Mouse (Mus musculus) lung, postnatal 36 days (tissue): ENCODE measurements around the gene Rer1.
A peak's percentile ranks its signal among the peaks of the same experiment; 100 is the strongest.

Experiments
- DNase-seq: peaks from one replicate; pipeline ENCODE4 v3.0.0; 2022; ENCODE audit warnings: mixed read lengths

Gene Rer1

DNA sequence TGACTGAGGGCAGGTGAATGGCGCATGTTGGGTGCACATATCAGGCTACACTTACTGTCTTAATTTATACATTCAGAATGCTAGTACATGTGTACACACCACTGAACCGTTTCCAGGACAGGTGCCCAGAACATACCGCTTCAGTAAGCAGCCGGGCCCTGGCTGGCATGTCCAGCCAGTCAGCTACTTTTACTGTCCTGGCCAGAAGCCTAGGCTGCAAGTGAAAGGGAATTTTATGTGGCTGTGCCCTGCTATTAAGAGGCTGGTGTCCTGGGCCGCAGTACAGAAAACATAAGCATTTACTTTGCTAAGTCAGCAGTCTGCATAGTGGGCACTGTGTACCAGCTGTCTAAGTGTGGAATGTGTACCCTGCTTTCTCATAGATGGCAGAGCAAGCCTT, 15.3 kb downstream of the Rer1 start:
- DNase-seq, result no peak

DNA sequence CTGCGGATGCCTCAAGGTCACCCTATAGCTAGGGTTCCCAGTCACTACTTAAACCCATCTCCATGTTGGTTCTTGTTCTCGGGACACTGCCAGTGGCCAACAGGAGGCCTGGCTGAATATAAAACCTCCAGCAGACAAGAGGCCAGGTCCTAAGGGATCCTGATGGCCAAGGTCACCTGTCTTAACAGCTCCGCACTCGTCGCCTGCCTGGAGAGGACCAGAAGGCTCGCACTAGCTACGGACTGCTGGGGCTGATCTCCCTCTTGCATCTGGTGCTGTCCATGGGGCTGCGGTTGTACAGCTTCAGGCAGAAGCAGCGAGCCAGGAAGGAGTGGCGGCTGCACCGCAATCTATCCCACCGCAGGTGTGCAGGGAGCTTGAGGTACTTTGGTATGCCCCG, 16.0 kb downstream of the Rer1 start:
- no peak for DNase-seq

DNA sequence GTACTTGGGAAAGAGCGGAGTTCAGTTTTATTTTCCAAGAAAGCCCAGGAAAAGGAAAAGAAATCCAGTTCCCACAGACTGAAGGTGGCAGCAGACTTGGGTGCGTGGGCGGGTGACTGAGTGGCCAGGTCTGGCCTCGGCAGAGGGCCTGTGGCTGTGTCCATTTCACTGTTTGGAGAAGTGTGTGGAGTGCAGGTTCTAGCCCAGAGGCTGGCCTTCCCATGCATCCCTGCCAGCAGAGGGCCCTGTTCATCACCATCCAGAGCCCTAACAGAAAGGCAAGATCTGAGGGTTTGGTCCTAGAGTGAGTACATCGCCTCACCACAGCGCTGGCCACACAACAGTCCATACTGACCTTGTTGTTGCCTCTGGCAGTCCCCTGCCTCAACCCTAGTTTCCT, 17.0 kb downstream of the Rer1 start:
- no peak for DNase-seq

DNA sequence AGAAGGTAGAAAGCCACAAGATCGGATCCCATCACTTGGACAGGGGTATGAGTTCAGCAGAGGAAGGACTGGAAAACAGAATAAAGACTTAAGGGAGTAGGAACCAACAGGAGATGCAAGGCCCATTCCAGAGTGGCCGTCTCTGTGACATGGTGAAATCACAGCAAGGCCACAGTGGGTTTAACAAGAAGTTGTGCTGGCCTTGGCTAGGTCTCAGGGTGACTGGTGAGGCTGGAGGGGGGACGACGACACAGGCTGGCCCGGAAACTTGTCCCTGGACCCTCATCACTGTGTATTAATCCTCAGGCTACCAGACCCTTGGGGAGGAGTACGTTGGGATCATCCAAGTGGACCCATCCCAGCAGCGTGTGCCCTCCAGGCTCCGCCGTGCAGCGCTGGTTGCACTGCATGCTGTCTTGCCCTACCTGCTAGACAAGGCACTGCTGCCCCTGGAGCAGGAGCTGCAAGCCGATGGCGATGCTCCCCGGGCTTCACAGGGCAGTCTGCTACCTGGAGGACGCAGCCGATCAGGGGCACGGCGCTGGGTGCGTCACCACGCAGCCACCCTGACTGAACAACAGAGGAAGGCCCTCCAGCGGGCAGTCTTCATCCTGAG, 17.7 kb downstream of the Rer1 start:
- no peak for DNase-seq

DNA sequence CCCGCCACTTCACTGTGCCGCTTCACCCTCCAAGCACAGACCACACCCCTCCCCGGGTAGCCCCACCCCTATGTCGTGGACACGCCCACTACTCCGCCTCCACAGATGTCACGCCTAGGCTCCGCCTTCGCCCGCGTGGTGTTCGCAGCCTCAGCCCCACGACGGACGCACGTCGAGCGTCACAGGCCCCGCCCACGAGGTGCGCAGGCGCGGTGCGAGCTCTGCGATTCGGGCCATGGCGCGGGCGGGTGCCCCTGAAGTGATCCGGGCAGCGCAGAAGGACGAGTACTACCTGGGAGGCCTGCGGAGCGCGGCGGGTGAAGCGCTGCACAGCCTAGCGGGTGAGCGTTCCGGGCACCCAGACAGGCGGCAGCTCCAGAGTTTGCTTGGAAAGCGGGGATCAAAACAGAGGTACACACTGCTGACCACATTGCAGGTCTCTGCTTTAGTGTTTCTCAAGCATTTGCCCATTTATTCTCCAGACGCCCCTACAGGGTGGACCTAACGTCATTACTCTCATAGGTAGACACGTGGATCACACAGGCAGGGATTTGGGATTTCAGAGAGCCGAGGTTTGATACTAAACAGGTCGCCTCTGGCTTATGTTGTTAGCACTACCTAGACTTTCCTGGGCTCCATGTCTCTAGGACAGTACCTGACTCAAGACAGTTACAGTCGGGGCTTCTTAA, 19.2 kb downstream of the Rer1 start, which contains the start of gene Pex10:
Gene Pex10, plus strand, starts transcription at position 183 of the 689 bp plus-strand sequence.
- DNase-seq, result peak; percentile 96

DNA sequence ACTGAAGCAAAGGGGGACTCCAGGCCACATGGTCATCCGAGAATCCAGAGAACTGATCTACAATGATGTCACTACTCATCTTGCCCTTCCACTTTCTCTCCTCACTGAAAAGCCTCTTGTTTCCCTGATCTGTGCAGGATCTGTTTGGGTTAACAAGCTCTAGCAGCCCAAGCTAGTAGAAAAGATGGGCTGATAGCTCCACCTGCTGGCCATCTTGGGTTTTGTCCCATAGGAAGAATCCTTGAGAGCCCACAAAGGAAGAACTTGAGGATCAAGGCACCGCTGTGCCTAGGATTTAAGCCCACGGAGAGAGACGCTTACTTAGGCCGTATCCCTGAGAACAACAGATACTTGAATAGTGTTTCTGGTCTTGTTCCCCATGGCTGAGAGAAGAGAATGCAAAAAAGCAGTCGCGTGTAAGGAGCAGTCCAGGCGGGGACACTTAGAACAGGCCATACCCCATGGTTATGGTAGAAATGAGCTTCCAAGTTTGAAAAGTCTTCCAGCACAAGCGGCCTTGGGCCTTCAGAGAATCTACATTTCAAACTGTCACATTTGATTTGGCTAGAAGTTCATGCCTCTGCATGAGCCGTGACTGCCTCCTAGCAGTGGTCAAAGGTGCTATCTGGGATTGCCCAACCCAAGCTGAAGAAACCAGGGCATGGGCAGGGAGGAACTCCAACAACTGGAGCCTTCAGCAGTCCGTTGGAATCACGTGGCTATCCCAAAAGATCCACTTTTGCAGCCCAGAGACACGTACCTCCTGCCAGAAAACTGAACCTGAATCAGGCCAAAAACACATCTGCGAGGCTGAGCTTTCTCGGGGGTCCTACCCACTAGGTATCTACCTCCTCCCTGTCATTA, 20.0 kb downstream of the Rer1 start:
- peak; percentile 95 for DNase-seq

DNA sequence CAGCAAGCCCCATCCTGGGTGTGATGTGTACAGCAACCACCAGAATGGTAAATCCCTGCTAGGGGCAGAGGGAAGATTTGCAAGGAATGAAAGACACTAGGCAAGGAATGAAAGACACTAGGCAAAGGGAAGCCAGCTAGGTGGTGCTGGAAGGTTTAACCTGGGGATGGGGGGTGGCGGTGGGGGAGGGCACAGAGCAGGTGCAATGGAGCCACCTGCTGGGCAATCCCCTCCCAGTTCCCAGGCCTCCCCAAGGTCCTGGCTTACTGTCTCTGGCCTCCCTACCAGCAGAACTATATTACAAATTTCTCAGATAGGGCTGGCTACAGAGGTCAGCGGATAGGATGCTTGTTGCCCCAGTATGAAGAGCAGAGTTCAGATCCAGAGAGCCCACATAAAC, 21.7 kb downstream of the Rer1 start:
- DNase-seq, result no peak

DNA sequence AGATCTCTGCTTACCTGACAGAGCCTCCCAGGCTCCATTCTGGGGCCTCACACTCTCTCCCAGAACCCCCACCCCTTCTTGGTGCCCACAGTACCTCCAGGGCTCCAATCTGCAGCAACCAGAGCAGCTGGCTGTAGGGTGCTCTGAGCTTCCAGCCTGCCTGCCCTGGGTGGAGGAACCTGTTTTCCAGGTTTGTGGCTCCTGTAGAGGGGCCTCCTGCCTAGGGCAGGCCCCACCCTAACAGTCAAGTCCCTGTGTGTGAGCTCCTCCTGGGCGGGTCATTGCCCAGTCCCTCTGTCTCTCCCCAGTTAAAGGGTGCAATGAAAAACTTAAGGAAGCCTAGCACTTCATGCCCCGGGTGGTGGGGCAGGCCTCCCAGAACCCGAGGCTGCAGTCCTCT, 22.3 kb downstream of the Rer1 start:
- peak; percentile 69 for DNase-seq

DNA sequence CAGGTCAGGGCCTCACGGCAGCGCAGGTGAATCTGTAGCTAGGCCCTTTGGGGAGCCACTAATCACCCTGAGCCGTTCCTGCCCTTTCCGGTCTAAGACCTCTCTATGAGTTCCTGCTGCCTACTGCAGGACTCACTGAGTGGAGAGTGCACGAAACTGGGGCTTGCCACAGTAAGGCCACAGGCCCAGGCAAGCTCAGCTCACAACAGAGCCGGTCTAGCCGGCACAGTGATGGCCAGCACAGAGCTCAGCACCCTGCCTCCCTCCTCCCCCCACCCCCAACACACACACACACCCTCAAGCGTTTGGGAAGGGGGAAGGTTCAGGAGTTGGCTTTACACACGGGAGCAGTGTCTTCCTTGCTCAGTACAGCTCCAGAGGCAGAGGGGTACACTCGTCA, 27.9 kb downstream of the Rer1 start:
- DNase-seq, result no peak

DNA sequence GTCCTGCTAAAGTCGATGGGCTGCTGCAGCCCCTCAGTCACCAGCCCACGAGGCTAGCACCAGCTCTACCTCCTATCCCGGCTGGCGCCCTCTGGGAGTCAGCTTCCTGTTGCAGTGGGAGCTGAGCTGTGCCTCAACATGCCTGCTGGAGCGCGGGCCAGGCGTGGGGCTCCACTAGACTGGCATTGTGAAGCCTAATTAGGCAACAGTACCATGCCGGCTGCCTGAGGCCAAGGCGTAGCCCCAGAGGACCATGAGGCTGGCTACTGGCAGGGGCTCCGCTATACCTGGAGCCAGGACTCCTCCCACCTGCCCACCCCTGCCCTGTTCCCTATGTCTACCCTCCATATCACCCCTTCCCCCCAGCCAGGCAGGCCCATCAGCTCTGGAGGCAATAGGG, 29.5 kb downstream of the Rer1 start, which contains the start of gene Plch2:
Gene Plch2, minus strand, starts transcription at position 61 of the 400 bp plus-strand sequence.
- DNase-seq, result no peak

DNA sequence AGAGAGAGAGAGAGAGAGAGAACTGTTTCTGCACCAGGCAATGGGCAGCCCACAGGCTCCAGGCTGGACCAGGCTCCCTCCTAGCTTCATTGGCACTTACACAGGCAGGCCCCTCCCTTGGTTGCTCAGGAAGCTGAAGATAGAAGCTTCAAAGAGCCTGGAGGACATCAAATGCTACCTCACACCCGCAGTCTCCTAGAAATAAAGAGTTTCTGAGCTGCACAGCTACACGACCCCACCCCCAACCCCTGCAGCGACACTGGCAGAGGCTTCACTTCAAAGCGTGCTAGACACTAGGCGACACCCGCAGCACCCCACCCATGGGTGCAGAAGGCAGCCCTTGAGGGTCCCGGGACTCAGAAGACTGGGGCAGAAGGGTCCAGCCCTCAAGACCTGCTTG, 36.1 kb downstream of the Rer1 start:
- DNase-seq, result no peak

DNA sequence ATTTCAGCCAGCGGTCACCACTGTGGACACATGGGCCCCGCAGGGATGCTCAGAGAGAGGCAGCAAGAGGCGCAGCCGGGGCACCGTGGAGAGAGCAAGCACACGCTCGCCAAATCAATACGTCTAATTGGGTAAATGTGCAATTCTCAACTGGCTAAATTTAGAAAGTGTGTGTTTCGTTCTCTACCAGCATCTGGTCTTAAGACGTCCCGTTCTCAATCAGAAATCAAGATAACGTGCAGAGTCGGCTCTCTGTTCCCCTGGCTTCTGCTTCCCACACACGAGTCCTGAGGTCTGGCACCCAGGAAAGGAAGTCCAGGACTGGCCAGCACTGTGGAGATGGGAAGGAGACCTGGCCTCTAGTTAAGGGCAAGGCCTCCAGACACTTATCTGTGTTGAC, 39.5 kb downstream of the Rer1 start:
- DNase-seq, result no peak

DNA sequence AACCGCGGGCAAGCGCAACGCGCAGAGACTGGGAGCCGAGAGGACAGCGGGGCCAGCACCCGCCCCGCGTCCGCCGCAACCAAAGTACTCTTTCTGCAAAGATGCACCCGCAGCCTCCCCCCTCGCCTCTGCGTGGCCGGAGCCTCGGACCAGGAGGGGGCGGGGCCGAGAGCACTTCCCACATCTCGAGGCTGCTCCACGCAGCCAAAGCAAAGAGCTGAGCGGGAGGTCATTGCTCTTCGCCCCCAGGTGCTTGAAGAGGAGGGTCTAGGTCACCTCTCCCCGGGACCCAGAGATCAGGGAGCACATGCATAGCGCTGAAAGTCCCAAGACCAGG, 42.9 kb downstream of the Rer1 start:
- no peak for DNase-seq

DNA sequence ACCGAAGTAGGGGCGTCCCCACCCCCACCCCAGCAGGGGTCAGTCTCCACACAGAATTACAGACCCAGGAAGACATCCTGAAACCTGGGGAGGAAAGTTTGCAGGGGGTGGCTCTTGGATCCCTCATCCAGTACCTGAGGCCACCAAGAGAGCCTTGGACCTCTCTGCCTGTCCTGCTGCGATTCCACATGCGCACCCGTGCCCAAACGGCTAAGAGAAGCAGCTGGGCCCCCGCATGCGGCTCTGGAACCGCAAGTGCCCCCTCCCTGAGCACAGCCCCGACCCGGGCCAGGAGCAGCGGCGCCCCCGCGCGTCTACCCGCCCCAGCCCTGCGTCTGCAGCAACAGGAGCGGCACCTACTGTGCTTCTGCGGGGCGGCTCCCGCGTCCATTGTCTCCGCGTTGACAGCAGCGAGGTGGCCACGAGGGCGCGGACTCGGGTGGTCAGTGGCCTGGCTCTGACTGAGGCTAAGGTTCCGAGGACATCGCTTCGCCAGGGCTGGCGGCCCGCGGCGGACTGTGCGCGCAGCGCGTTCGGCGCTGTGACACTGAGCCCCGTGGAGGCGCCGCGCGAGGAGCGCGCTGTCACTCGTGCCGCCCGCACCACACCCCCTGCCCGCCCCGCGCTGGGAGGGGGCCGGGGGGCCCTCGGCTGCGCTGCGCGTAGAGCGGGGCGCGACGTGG, 43.4 kb downstream of the Rer1 start:
- DNase-seq, result no peak

DNA sequence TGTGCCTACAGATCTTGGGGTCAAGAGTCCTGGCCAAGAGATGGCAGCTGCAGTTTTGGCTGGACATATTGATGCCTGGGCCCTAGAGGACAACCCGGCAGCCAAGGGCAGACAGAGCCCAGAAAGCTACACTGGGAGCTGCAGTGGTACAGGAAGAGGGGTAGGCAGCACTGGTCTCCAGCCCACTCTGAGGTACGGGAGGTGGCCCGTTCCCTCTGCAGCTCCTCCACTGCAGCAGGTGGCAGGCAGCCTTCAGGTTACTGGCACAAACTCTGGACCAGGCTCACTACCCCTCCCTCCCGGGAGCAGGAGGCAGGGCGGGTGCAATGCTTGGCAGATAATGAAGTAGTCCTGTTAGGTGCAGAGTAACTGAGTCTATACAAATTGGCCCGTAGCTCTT, 45.5 kb downstream of the Rer1 start:
- no peak for DNase-seq

DNA sequence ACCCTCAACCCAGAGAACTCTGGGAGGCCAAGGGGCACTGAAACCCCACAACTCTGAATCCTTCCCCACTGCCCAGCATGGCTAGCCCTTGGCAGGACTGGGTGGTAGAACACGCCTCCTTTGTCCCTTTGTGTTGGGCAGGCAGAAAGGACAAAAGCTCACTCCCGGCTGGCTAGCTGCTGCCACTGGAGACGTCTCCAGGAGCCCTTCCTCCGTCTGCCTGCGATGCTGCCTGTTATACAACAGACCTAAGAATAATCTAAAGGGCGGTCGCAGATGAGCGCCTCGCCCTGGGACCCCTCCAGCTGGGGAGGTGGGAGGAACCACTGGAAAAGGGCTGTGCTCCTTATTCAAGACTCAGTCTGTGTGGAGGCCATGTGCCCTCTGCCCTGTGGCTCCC, 46.0 kb downstream of the Rer1 start:
- DNase-seq, result no peak

DNA sequence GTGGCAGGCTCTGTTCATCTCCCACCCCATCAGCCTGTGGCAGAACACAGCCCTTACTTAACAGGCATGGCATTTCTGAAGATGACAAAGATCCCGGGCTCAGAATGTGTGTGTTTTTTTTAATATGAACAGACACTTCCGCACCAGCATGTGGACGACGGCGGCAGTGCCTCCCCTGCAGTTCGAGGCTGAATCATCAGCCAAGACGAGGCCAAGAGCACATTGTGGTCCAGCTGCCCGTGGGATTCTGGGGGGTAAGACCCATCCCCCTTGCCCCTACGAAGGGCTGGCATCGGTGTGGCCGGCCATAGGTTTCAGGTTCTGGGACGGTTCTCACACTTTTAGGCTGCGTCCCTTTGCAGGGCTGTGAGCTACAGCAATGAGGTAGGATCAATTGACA, 51.4 kb downstream of the Rer1 start:
- no peak for DNase-seq

DNA sequence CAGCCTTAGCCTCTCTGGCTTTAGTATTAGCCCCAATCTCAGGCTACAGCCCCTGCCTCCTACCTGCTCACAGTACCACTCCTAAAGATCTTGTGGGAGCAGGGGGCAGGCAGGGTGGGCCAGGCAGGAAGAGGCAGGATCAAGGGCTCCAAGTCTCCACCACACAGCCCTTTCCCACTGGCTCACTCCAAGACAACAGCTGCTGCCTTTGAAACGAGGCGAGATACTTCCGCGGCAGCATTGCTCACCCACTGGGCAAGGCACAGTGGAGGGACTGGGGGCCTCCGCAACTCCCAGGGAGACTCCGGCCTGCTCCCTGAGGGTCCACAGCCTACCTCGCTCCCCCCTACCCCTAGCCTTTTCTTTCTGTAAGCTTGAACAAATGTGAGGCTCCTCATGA, 52.0 kb downstream of the Rer1 start:
- no peak for DNase-seq

DNA sequence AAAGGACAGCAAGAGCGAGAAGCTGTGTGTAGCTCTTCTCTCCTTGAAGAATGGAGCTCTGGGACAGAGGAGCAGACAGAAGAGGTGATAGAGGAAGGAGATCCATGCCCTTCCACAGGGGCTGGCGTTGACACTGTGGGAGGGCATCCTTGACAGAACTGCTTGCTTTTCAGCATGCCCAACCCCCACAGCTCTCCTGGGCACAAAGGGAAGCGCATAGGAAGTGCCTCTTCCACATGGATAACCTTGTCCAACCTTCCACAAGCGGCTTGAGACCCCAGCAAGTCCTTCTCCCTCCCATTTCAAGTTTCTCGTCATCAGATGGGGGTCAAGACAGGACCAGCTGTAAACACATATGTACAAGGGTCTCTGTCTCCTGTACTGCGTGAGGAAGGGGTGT, 53.1 kb downstream of the Rer1 start:
- no peak for DNase-seq

DNA sequence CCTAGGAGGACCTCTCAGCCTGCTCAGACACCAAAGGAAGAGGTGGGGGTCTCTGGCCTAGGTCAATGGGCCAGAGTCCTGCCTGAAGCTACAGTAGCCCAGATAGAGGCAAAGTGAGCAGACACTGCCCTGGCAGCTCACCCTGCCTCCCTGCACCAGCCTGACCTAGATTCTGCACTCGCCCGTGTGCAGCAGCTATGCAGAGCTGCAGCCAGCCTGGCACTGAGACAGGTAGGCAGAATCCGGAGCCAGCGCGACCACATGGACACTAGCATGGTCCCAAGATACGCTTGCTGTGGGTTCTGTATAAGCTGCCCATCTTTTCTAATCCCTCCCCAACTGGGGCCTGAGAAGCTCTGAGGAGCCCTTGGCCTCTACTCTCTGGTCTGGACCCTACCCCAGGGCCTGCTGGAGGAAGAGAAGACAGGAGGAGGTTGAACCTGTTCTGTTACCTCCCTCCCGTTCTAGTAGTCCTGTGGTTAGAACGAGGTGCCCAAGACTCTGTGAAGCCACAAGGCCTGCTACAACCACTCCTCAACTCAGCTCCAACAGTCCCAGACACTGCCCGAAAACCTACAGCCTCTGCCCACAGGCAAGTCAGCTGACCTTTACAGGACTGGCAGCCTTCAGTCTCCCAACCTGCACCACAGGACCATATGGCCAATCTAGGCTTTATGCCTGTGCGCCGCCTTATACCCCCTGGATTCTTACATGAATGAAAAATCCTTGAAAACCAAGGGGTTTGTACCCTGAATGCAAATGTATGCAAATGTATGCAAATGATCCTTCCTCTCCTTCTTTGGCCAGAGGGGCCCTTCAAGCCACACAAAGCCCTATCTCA, 61.8 kb downstream of the Rer1 start:
- DNase-seq, result no peak
